Mouse (Mus musculus) kidney, embryonic 16.5 days (tissue): ENCODE data around the gene Cep128. TPM values are rescaled to one million over a fixed set of nuclear protein-coding genes. Genes with fewer than 3 reads are reported as not detected.
"Not testable (repeated sequence)": the region's sequence is repeated elsewhere in the genome, so short reads cannot be mapped to it uniquely, and the experiment has no call there.

ENCODE experiments used
- ATAC-seq: fragments of 200-750 bp; cut with Nextera tagmentation; 2 replicates; pipeline ENCODE4 v1.8.0; 2017; ENCODE audit warnings: moderate TSS enrichment; ENCODE audit not compliant: low FRiP score, low TSS enrichment
- H3K27ac ChIP-seq: fragments of 300-500 bp; sonication (generic); 2 replicates; pipeline ENCODE4 v1.5.1; 2014; ENCODE audit warnings: low read length
- H3K27me3 ChIP-seq: fragments of 300-500 bp; sonication (generic); 2 replicates; pipeline ENCODE4 v1.6.1; 2014; ENCODE audit warnings: low read length, control low read depth, mixed read lengths; ENCODE audit not compliant: insufficient read depth
- H3K36me3 ChIP-seq: fragments of 300-500 bp; sonication (generic); 2 replicates; pipeline ENCODE4 v1.6.1; 2014; ENCODE audit warnings: low read length, control low read depth, mixed read lengths; ENCODE audit not compliant: insufficient read depth
- H3K4me1 ChIP-seq: fragments of 300-500 bp; sonication (generic); 2 replicates; pipeline ENCODE4 v1.6.1; 2014; ENCODE audit warnings: low read length, control low read depth, mixed read lengths; ENCODE audit not compliant: insufficient read depth
- H3K4me2 ChIP-seq: fragments of 300-500 bp; sonication (generic); replicated peaks from 2 replicates; pipeline ENCODE4 v1.6.1; 2014; ENCODE audit warnings: low read depth, low read length
- H3K4me3 ChIP-seq: fragments of 300-500 bp; sonication (generic); 2 replicates; pipeline ENCODE4 v1.5.1; 2014; ENCODE audit warnings: mild to moderate bottlenecking, low read length
- H3K9ac ChIP-seq: fragments of 300-500 bp; sonication (generic); replicated peaks from 2 replicates; pipeline ENCODE4 v1.6.1; 2014; ENCODE audit warnings: low read length
- H3K9me3 ChIP-seq: fragments of 300-500 bp; sonication (generic); 2 replicates; pipeline ENCODE4 v1.6.1; 2016; ENCODE audit warnings: low read length, control low read depth
- WGBS: fragments of 180-500 bp; shearing (Covaris S2); extraction: QIAGEN DNeasy Blood & Tissue Kit; methylation state at CpG from one replicate; pipeline ENCODE4 v1.1.7; 2014; 5-methylcytosine and 5-hydroxymethylcytosine counted together
- polyA plus RNA-seq: library from polyadenylated mRNA; unstranded; fragments of >200 nt; fragmentation: Nextera tagmentation; extraction: Ambion mirVana; gene quantifications from 2 replicates; pipeline ENCODE4 v1.2.1, GENCODE M21; 2015

Cep128 gene
- polyA plus RNA-seq, 1 experiment from 2014 or later = 7.2 TPM

GRCm38 (mm10) chr12:91012184-91012583, 372.0 kb downstream of the Cep128 start:
- H3K36me3 ChIP-seq = no peaks in the 10 kb centered on the region
- ATAC-seq = no peak
- WGBS = 77% methylated on average over 4 of the region's 4 CpGs
- H3K9ac ChIP-seq = no peak overlapping the region
- no peaks in the 10 kb centered on the region for H3K4me1 ChIP-seq
- no peak overlapping the region for H3K27ac ChIP-seq
- H3K4me3 ChIP-seq = no peak overlapping the region
- no peak overlapping the region for H3K4me2 ChIP-seq
- no peaks in the 10 kb centered on the region for H3K9me3 ChIP-seq
- H3K27me3 ChIP-seq = no peaks in the 10 kb centered on the region

GRCm38 (mm10) chr12:91008736-91009135, 375.5 kb downstream of the Cep128 start:
- Histone ChIP-seq H3K9me3 (no peaks in the 10 kb centered on the region), H3K27ac (no peak overlapping the region), H3K27me3 (no peaks in the 10 kb centered on the region), H3K4me1 (no peaks in the 10 kb centered on the region), H3K36me3 (no peaks in the 10 kb centered on the region), H3K4me2 (no peak overlapping the region), H3K9ac (no peak overlapping the region), H3K4me3 (no peak overlapping the region)
- no peak for ATAC-seq
- 59% methylated on average over 5 of the region's 5 CpGs for WGBS

GRCm38 (mm10) chr12:91008170-91008569, 376.0 kb downstream of the Cep128 start:
- H3K4me3 ChIP-seq = no peak overlapping the region
- no peaks in the 10 kb centered on the region for H3K36me3 ChIP-seq
- no peaks in the 10 kb centered on the region for H3K9me3 ChIP-seq
- no peak overlapping the region for H3K27ac ChIP-seq
- no peak overlapping the region for H3K4me2 ChIP-seq
- ATAC-seq = no peak
- H3K9ac ChIP-seq = no peak overlapping the region
- H3K4me1 ChIP-seq = no peaks in the 10 kb centered on the region
- 35% methylated on average over 3 of the region's 3 CpGs for WGBS
- no peaks in the 10 kb centered on the region for H3K27me3 ChIP-seq

GRCm38 (mm10) chr12:90997539-90997938, 386.7 kb downstream of the Cep128 start:
- Histone ChIP-seq H3K36me3 (no peaks in the 10 kb centered on the region), H3K9ac (no peak overlapping the region), H3K9me3 (no peaks in the 10 kb centered on the region), H3K27me3 (no peaks in the 10 kb centered on the region), H3K27ac (no peak overlapping the region), H3K4me1 (no peaks in the 10 kb centered on the region), H3K4me3 (no peak overlapping the region), H3K4me2 (no peak overlapping the region)
- no peak for ATAC-seq
- WGBS = 84% methylated on average over 4 of the region's 4 CpGs

GRCm38 (mm10) chr12:90993331-90993730, 390.9 kb downstream of the Cep128 start:
- Histone ChIP-seq H3K4me3 (no peak overlapping the region), H3K4me1 (no peaks in the 10 kb centered on the region), H3K27me3 (no peaks in the 10 kb centered on the region), H3K4me2 (no peak overlapping the region), H3K9ac (no peak overlapping the region), H3K27ac (no peak overlapping the region), H3K9me3 (no peaks in the 10 kb centered on the region), H3K36me3 (no peaks in the 10 kb centered on the region)
- 67% methylated on average over 2 of the region's 2 CpGs for WGBS
- ATAC-seq = no peak

GRCm38 (mm10) chr12:90987782-90988181, 396.4 kb downstream of the Cep128 start:
- ATAC-seq = no peak
- H3K9ac ChIP-seq = no peak overlapping the region
- H3K9me3 ChIP-seq = no peaks in the 10 kb centered on the region
- no peak overlapping the region for H3K4me2 ChIP-seq
- no peaks in the 10 kb centered on the region for H3K27me3 ChIP-seq
- no peak overlapping the region for H3K27ac ChIP-seq
- H3K4me3 ChIP-seq = no peak overlapping the region
- H3K36me3 ChIP-seq = no peaks in the 10 kb centered on the region
- WGBS = 84% methylated on average over 2 of the region's 2 CpGs
- no peaks in the 10 kb centered on the region for H3K4me1 ChIP-seq

GRCm38 (mm10) chr12:90987259-90987658, 396.9 kb downstream of the Cep128 start:
- Histone ChIP-seq H3K9ac (no peak overlapping the region), H3K4me1 (no peaks in the 10 kb centered on the region), H3K27ac (no peak overlapping the region), H3K36me3 (no peaks in the 10 kb centered on the region), H3K9me3 (no peaks in the 10 kb centered on the region), H3K4me3 (no peak overlapping the region), H3K4me2 (no peak overlapping the region), H3K27me3 (no peaks in the 10 kb centered on the region)
- WGBS = 89% methylated on average over 6 of the region's 6 CpGs
- ATAC-seq = no peak

GRCm38 (mm10) chr12:90982018-90982417, 402.2 kb downstream of the Cep128 start:
- no peak overlapping the region for H3K4me3 ChIP-seq
- H3K36me3 ChIP-seq = no peaks in the 10 kb centered on the region
- no peaks in the 10 kb centered on the region for H3K27me3 ChIP-seq
- no peaks in the 10 kb centered on the region for H3K9me3 ChIP-seq
- no peak overlapping the region for H3K4me2 ChIP-seq
- no peak overlapping the region for H3K9ac ChIP-seq
- no peak overlapping the region for H3K27ac ChIP-seq
- WGBS = 84% methylated on average over 4 of the region's 4 CpGs
- no peaks in the 10 kb centered on the region for H3K4me1 ChIP-seq
- ATAC-seq = no peak

GRCm38 (mm10) chr12:90976406-90976805, 407.8 kb downstream of the Cep128 start:
- not testable (repeated sequence) for H3K4me1 ChIP-seq, H3K4me2 ChIP-seq, H3K27me3 ChIP-seq, H3K36me3 ChIP-seq, H3K9ac ChIP-seq, H3K4me3 ChIP-seq, H3K9me3 ChIP-seq, ATAC-seq, H3K27ac ChIP-seq
- 87% methylated on average over 9 of the region's 9 CpGs for WGBS

- 33% methylated on average over 2 of the region's 2 CpGs for WGBS
- Histone ChIP-seq H3K4me1 (no peaks in the 10 kb centered on the region), H3K27me3 (no peaks in the 10 kb centered on the region), H3K27ac (no peak overlapping the region), H3K4me2 (no peak overlapping the region), H3K4me3 (no peak overlapping the region), H3K36me3 (no peaks in the 10 kb centered on the region), H3K9ac (no peak overlapping the region), H3K9me3 (no peaks in the 10 kb centered on the region)
- no peak for ATAC-seq
Observed at GRCm38 (mm10) chr12:90975429-90975828, 408.8 kb downstream of the Cep128 start.

GRCm38 (mm10) chr12:90971156-90971555, 413.1 kb downstream of the Cep128 start:
- no peaks in the 10 kb centered on the region for H3K4me1 ChIP-seq
- 90% methylated on average over 3 of the region's 3 CpGs for WGBS
- H3K9ac ChIP-seq = no peak overlapping the region
- no peak for ATAC-seq
- H3K27me3 ChIP-seq = no peaks in the 10 kb centered on the region
- no peaks in the 10 kb centered on the region for H3K36me3 ChIP-seq
- H3K27ac ChIP-seq = no peak overlapping the region
- H3K4me2 ChIP-seq = no peak overlapping the region
- no peak overlapping the region for H3K4me3 ChIP-seq
- no peaks in the 10 kb centered on the region for H3K9me3 ChIP-seq
